Mouse (Mus musculus) neural tube, embryonic 10.5 days (tissue): ENCODE measurements around the gene Atn1.

Source experiments
- DNase-seq: peaks from one replicate; pipeline ENCODE4 v3.0.0-alpha.2; 2017; ENCODE audit warnings: low spot score; ENCODE audit errors: extremely low spot score

The Atn1 gene

GRCm38 (mm10) chr6:124740888-124741761, 15.2 kb downstream of the Atn1 start, which contains the start of gene Grcc10:
TSS of gene Grcc10 (minus strand) at chr6:124741374.
- peak; percentile 96 for DNase-seq

GRCm38 (mm10) chr6:124740211-124740887, 16.0 kb downstream of the Atn1 start:
- no peak for DNase-seq

- DNase-seq: no peak
These were observed 17.0 kb downstream of the Atn1 start for GRCm38 (mm10) chr6:124739231-124739796.

GRCm38 (mm10) chr6:124738511-124739023, 17.8 kb downstream of the Atn1 start, which contains the start of gene Ptpn6:
TSS of gene Ptpn6 (minus strand) at chr6:124738714.
- DNase-seq: no peak

GRCm38 (mm10) chr6:124737040-124737439, 19.3 kb downstream of the Atn1 start:
- DNase-seq: no peak

GRCm38 (mm10) chr6:124734417-124734816, 21.9 kb downstream of the Atn1 start:
- no peak for DNase-seq

GRCm38 (mm10) chr6:124732476-124733370, 23.6 kb downstream of the Atn1 start:
- no peak for DNase-seq

- no peak for DNase-seq
These were observed 25.3 kb downstream of the Atn1 start for GRCm38 (mm10) chr6:124731038-124731437.

GRCm38 (mm10) chr6:124729850-124730705, 26.2 kb downstream of the Atn1 start:
- DNase-seq: no peak

- no peak for DNase-seq
These were observed 27.7 kb downstream of the Atn1 start for GRCm38 (mm10) chr6:124728621-124729020.

- no peak for DNase-seq
These were observed 31.9 kb downstream of the Atn1 start for GRCm38 (mm10) chr6:124724472-124724871.

- no peak for DNase-seq
These were observed 32.8 kb downstream of the Atn1 start for GRCm38 (mm10) chr6:124723541-124723940.

- no peak for DNase-seq
These were observed 33.3 kb downstream of the Atn1 start for GRCm38 (mm10) chr6:124722876-124723473.

- no peak for DNase-seq
These were observed 35.4 kb downstream of the Atn1 start for GRCm38 (mm10) chr6:124720904-124721303.

- no peak for DNase-seq
These were observed 36.9 kb downstream of the Atn1 start for GRCm38 (mm10) chr6:124719354-124719978.

- DNase-seq: no peak
These were observed 37.6 kb downstream of the Atn1 start for GRCm38 (mm10) chr6:124718703-124719102.

- no peak for DNase-seq
These were observed 38.4 kb downstream of the Atn1 start for GRCm38 (mm10) chr6:124717968-124718367.

- DNase-seq: peak; percentile 53
These were observed 39.3 kb downstream of the Atn1 start for GRCm38 (mm10) chr6:124716864-124717490.

GRCm38 (mm10) chr6:124712918-124713317, 43.4 kb downstream of the Atn1 start:
- no peak for DNase-seq
